Mouse (Mus musculus) 416B (cell line): ENCODE results near the gene Sdf2l1.
"Not testable (repeated sequence)": the region's sequence is repeated elsewhere in the genome, so short reads cannot be mapped to it uniquely, and the experiment has no call there.

Experiments
- DNase-seq: peaks from one replicate; pipeline ENCODE4 v3.0.0; 2011; ENCODE audit warnings: low read depth

Gene Sdf2l1

GRCm38 (mm10) chr16:17132089-17132905, at the start of gene Sdf2l1:
Gene Sdf2l1, minus strand, starts transcription at chr16:17132383.
- DNase-seq = peak; percentile 97

- peak; percentile 90 for DNase-seq
Observed at GRCm38 (mm10) chr16:17181382-17181781, 49.2 kb upstream of the Sdf2l1 start.

- DNase-seq = peak; percentile 69
Observed at GRCm38 (mm10) chr16:17179706-17180105, 47.5 kb upstream of the Sdf2l1 start.

GRCm38 (mm10) chr16:17177623-17178170, 45.5 kb upstream of the Sdf2l1 start:
- DNase-seq = peak; percentile 92

- DNase-seq = no peak
Observed at GRCm38 (mm10) chr16:17175765-17176164, 43.6 kb upstream of the Sdf2l1 start.

GRCm38 (mm10) chr16:17168049-17168448, 35.9 kb upstream of the Sdf2l1 start:
- DNase-seq = no peak

- no peak for DNase-seq
Observed at GRCm38 (mm10) chr16:17167179-17167578, 35.0 kb upstream of the Sdf2l1 start.

GRCm38 (mm10) chr16:17165478-17165877, 33.3 kb upstream of the Sdf2l1 start:
- DNase-seq = not testable (repeated sequence)

- DNase-seq = no peak
Observed at GRCm38 (mm10) chr16:17154346-17154745, 22.2 kb upstream of the Sdf2l1 start.

- DNase-seq = no peak
Observed at GRCm38 (mm10) chr16:17151874-17152273, 19.7 kb upstream of the Sdf2l1 start.

- DNase-seq = no peak
Observed at GRCm38 (mm10) chr16:17150520-17151258, 18.5 kb upstream of the Sdf2l1 start.

- DNase-seq = no peak
Observed at GRCm38 (mm10) chr16:17148084-17148483, 15.9 kb upstream of the Sdf2l1 start.

- DNase-seq = no peak
Observed at GRCm38 (mm10) chr16:17147391-17147929, 15.3 kb upstream of the Sdf2l1 start.

- DNase-seq = no peak
Observed at GRCm38 (mm10) chr16:17146772-17147235, 14.6 kb upstream of the Sdf2l1 start, which contains the start of gene Ccdc116. Gene Ccdc116, minus strand, starts transcription at chr16:17147229.

- DNase-seq = peak; percentile 57
Observed at GRCm38 (mm10) chr16:17144339-17144738, 12.2 kb upstream of the Sdf2l1 start, which contains the start of gene Ydjc. Gene Ydjc, plus strand, starts transcription at chr16:17144621.

GRCm38 (mm10) chr16:17137355-17137754, 5.2 kb upstream of the Sdf2l1 start:
- DNase-seq = peak; percentile 24

GRCm38 (mm10) chr16:17132906-17133200, 670 bp upstream of the Sdf2l1 start:
- no peak for DNase-seq

- peak; percentile 26 for DNase-seq
Observed at GRCm38 (mm10) chr16:17131191-17132088, 743 bp downstream of the Sdf2l1 start.

- peak; percentile 90 for DNase-seq
Observed at GRCm38 (mm10) chr16:17127292-17127691, 4.9 kb downstream of the Sdf2l1 start.

- DNase-seq = peak; percentile 94
Observed at GRCm38 (mm10) chr16:17124871-17125520, 7.2 kb downstream of the Sdf2l1 start, which contains the start of gene 2610318N02Rik. Gene 2610318N02Rik, minus strand, starts transcription at chr16:17125167.
